ENCODE assay signal across 10 mouse cellular contexts in the genomic region with DNA sequence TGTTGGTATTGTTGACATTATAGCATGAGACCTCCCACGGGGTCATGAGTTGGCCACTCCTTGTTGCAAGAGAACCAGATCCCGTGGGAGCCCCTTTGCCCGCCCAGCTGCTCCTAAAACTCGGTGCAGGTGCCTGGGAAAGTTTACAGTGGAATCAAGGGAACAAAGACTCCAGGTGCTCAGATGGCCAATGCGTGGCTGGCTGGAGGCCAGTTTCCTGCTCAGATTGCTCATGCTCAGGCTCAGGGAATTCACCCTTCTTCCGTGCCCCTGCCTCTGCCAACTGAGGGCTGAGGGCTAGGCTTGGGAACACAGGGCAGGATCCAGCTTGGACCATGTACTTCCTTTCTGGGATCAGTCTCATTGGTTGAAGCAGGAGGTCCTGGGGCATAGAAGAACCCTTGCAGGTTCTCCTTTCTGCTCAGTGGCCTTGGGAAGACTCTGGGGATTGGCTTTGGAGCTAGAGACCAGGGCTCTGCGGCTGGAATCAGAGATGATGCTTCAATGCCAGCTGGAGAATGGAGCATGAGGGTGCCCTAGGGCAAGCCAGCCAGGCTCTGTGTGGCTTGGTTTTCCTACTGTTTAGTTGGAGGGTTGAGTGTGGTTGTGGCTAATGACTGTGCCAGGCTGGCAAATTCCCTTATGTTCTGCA. TPM values are rescaled to one million over a fixed set of nuclear protein-coding genes. Genes with fewer than 3 reads are reported as not detected.
DNase-seq lines count a peak whose midpoint lies in the region; ATAC-seq and TF ChIP-seq lines count a peak whose summit lies in the region.
"Had no signal": no experiment of that assay in that cellular context is flagged by ENCODE, and none has a peak within 500 bp of the region (broad histone marks: within the 10 kb centered on the region; RNA-seq: fewer than 3 reads in every experiment).

No protein-coding gene starts in this region.

- no peak for TF ChIP-seq CTCF in spleen, adult 2 months (IDR thresholded peaks at IDR 0.05; ENCODE audit: extremely low read depth, insufficient read depth, insufficient read length, insufficient replicate concordance)
- TF ChIP-seq CTCF in lung, adult 2 months (IDR thresholded peaks at IDR 0.05; ENCODE audit: insufficient read depth, low read length) = no peak

- H3K4me3 ChIP-seq in spleen, adult 2 months (ENCODE audit: extremely low read depth, insufficient read depth, insufficient read length) = no peak overlapping the region
- no peak overlapping the region for H3K4me3 ChIP-seq in lung, adult 2 months (replicated peaks; ENCODE audit: extremely low read depth, low read depth, low read length)
- H3K4me3 ChIP-seq in forebrain, embryonic 13.5 days = no peak overlapping the region
- H3K4me3 ChIP-seq: neural tube, embryonic 12.5 days had no signal

- no peaks in the 10 kb centered on the region for H3K36me3 ChIP-seq in spleen, adult 2 months (ENCODE audit: control insufficient read depth, insufficient read depth, low read length)
- H3K36me3 ChIP-seq in forebrain, embryonic 13.5 days (ENCODE audit: poor library complexity, severe bottlenecking) = no peaks in the 10 kb centered on the region
- H3K36me3 ChIP-seq: neural tube, embryonic 12.5 days had no signal

- no peaks in the 10 kb centered on the region for H3K27me3 ChIP-seq in spleen, adult 2 months (ENCODE audit: control insufficient read depth, insufficient read depth, low read length)
- no peaks in the 10 kb centered on the region for H3K27me3 ChIP-seq in forebrain, embryonic 13.5 days
- H3K27me3 ChIP-seq: neural tube, embryonic 12.5 days had no signal

- TF ChIP-seq POLR2A in spleen, adult 2 months (IDR thresholded peaks at IDR 0.05; ENCODE audit: low read depth, low read length) = no peak
- no peak for TF ChIP-seq POLR2A in lung, adult 2 months (IDR thresholded peaks at IDR 0.05; ENCODE audit: borderline replicate concordance, extremely low read depth, low read depth, low read length)

- DNase-seq in cerebellum, postnatal 14 days = peak; percentile 46 to 50
- DNase-seq in cerebellum, adult 9-10 months = no peak
- DNase-seq in spleen, adult 2 months (ENCODE audit: low read depth in 1 of 2, low spot score in 2 of 2) = no peak
- DNase-seq in spleen, adult 12 weeks (ENCODE audit: low spot score) = no peak
- peak; percentile 40 for DNase-seq in lung, adult 2 months
- no peak for DNase-seq in natural killer cell, adult 2 months (ENCODE audit: low spot score in 2 of 2)
- DNase-seq in cerebellum, adult 8-10 months = no peak
- DNase-seq: forebrain, postnatal 0 days had no signal

- 0 out of 2 replicates have a peak overlapping the region, but pooled peaks have one; percentile 7 for H3K27ac ChIP-seq in spleen, adult 2 months (ENCODE audit: insufficient read depth, low read length)
- no peak overlapping the region for H3K27ac ChIP-seq in forebrain, embryonic 13.5 days
- H3K27ac ChIP-seq: neural tube, embryonic 12.5 days had no signal

- ATAC-seq in forebrain, embryonic 13.5 days = no peak
- ATAC-seq: forebrain, postnatal 0 days had no signal

- no peak overlapping the region for H3K9ac ChIP-seq in forebrain, embryonic 13.5 days
- H3K9ac ChIP-seq: forebrain, postnatal 0 days; neural tube, embryonic 12.5 days had no signal

- H3K4me1 ChIP-seq in spleen, adult 2 months (ENCODE audit: control insufficient read depth, insufficient read depth, insufficient read length) = peaks cover 30% of the 10 kb centered on the region
- H3K4me1 ChIP-seq in lung, adult 2 months (ENCODE audit: control insufficient read depth, insufficient read depth, low read length) = peaks cover 11% of the 10 kb centered on the region
- 0 out of 2 replicates have a peak, but pooled peaks cover 9% of the 10 kb centered on the region for H3K4me1 ChIP-seq in forebrain, embryonic 13.5 days

- no peak overlapping the region for H3K4me2 ChIP-seq in forebrain, embryonic 13.5 days
- H3K4me2 ChIP-seq: neural tube, embryonic 12.5 days had no signal

- no peaks in the 10 kb centered on the region for H3K9me3 ChIP-seq in forebrain, embryonic 13.5 days (replicated peaks)
- H3K9me3 ChIP-seq: neural tube, embryonic 12.5 days had no signal

- 69% methylated on average over 7 of the region's 7 CpGs for WGBS in spleen, adult 2 months
- 39% methylated on average over 7 of the region's 7 CpGs for WGBS in lung, adult 2 months
- 71% methylated on average over 7 of the region's 7 CpGs for WGBS in forebrain, embryonic 13.5 days

RNA-seq across cellular contexts. Expression of a gene that starts 26.2 kb away (rescaled TPM):
- 69.5 and 81.3 TPM in 2 replicates for polyA plus RNA-seq in spleen, adult 2 months (2012; rRNA removed)
- 14.7 and 19.0 TPM in 2 replicates for polyA plus RNA-seq in lung, adult 2 months (2012; rRNA removed)
- polyA plus RNA-seq in forebrain, embryonic 13.5 days (2015; fragmentation: Nextera tagmentation; extraction: Ambion mirVana) = 20.7 and 22.3 TPM in 2 replicates

RNA-seq across cellular contexts. Expression of a gene that starts 45.2 kb away (rescaled TPM):
- 52.6 and 54.0 TPM in 2 replicates for polyA plus RNA-seq in spleen, adult 2 months (2012; rRNA removed)
- polyA plus RNA-seq in lung, adult 2 months (2012; rRNA removed) = 144 and 162 TPM in 2 replicates
- 351 and 386 TPM in 2 replicates for polyA plus RNA-seq in forebrain, embryonic 13.5 days (2015; fragmentation: Nextera tagmentation; extraction: Ambion mirVana)

Comparison
In these comparisons a context has a peak if more than half of its experiments do, and no peak if none do; other contexts are left out.
1. DNase-seq: peak in cerebellum, postnatal 14 days (2 of 2) and lung, adult 2 months (single experiment); none in cerebellum, adult 9-10 months (single experiment), spleen, adult 2 months (0 of 2), spleen, adult 12 weeks (single experiment), natural killer cell, adult 2 months (0 of 2) and cerebellum, adult 8-10 months (single experiment).